Mouse (Mus musculus) lung, postnatal 10 days (tissue): ENCODE results near the gene 5730596B20Rik.

Experiments
- DNase-seq: peaks from one replicate; pipeline ENCODE4 v3.0.0; 2021

5730596B20Rik gene

GRCm38 (mm10) chr6:52225612-52226568 is 48.6 kb downstream of the 5730596B20Rik start:
- DNase-seq, result no peak

DNA sequence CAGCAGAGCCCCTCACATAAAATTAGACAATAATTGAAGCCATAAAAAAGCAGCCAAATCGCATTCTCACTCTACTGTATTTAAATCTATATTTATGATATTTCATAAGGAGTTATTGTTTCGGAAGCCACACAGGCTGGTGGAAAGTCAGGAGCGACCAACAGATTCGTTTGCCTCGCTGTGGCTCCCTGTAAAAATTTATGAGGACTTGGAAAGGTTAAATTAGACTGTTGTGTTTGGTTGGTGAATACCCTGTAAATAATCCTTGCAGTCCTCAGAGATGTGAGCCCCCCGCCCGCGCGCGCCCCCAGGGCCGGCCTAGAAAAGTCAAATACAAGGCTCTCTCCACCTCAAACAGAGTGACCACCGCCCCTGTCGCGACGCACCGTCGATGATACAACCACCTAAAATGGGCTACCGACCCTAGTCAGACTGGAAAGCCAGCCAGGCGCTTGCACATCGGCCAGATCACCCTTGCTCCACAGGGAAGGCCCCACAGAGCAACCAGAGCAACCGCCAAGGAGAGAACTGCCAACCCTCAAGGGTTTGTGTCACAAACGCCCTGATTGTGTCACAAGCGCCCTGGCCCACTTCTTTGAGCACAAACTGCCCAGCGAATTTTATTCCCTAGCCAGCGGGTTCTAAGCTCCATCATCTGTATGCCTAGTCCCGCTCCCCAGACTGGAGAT is 49.4 kb downstream of the 5730596B20Rik start:
- no peak for DNase-seq

GRCm38 (mm10) chr6:52227470-52228222 is 50.3 kb downstream of the 5730596B20Rik start:
- no peak for DNase-seq

DNA sequence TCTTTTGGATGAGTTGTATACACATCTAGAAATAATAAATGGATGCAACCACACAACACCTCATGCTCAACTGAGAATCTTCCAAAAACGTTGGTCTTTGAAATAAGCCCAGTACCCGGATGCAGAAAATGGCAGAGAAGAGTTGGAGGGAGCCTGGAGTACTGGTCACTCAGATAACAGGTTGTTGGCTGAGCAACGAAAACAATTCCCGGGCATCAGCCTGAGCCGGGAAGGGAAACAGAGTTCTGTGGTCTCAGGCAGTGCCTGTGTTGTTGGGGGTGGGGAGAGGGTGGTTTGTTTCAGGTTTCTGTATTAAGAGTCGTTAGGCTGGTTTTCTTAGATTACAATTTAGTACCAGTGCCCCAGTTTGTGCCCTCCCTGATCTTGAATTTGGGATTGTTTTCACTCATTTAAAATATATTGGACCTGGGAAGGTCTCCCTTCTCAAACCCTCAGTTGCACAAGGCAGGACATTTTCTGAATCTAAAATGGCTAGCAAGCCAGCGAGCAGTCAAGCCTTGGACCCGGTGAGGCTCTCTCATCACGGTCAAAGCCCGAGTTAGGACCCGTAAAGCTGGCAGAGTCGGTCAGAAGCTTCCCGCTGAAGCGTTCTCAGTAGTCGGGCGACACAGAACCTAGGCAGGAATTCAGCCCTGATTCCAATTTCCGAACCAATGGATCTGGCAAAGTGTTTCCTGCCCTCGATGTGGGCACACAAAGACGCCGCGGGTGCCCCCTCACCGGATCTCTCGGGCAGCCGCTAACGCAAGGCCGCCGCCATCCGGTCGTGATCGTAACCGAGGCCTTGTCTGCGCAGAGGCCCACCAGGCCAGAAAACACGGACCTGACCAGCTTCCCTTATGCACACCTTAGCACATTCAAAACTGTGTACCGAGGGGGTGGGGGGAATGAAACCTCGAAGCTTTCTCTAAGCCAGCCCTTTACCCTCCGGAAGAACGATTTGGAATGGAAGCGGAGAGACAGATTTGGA is 51.5 kb downstream of the 5730596B20Rik start:
- no peak for DNase-seq

- no peak for DNase-seq
These were observed 52.5 kb downstream of the 5730596B20Rik start for GRCm38 (mm10) chr6:52229558-52230416.
